Mouse (Mus musculus) MEL-GATA-1-ER (cell line): Measurements from ENCODE around the gene Golga4.

Experiments used
- DNase-seq: peaks from one replicate; pipeline ENCODE4 v3.0.0-alpha.2; 2012; ENCODE audit warnings: low read depth; ENCODE audit errors: extremely low read depth

The Golga4 gene

GRCm38 (mm10) chr9:118488896-118489578 lies 17.0 kb upstream of the Golga4 start:
- DNase-seq, result no peak

- DNase-seq, result peak; percentile 33
Measured at GRCm38 (mm10) chr9:118489579-118490019, 16.5 kb upstream of the Golga4 start.

- peak; percentile 30 for DNase-seq
Measured at GRCm38 (mm10) chr9:118491195-118491594, 14.9 kb upstream of the Golga4 start.

GRCm38 (mm10) chr9:118492932-118493698 lies 13.0 kb upstream of the Golga4 start:
- DNase-seq, result no peak

- no peak for DNase-seq
Measured at GRCm38 (mm10) chr9:118494106-118494505, 12.0 kb upstream of the Golga4 start.

- no peak for DNase-seq
Measured at GRCm38 (mm10) chr9:118495933-118496332, 10.1 kb upstream of the Golga4 start.

- DNase-seq, result no peak
Measured at GRCm38 (mm10) chr9:118496952-118497351, 9.1 kb upstream of the Golga4 start.

DNA sequence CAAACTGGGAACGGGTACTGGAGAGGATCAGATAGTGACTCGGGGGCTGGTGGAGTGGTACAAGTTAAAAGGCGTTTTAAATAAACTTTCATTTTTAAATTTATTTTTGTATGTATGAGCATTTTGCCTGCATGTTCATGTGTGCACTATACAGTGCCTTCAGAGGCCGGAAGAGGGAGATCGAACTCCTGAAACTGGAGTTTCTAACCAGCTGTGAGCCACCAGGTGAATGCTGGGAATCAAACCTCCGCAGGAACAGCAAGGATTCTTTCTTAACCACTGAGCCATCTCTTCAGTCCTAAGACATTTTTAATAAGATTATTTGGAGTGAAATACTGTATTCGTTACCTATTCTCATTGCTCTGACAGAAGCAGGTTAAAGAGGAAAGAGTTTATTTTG lies 8.0 kb upstream of the Golga4 start:
- no peak for DNase-seq

GRCm38 (mm10) chr9:118500963-118501362 lies 5.1 kb upstream of the Golga4 start:
- DNase-seq, result no peak

DNA sequence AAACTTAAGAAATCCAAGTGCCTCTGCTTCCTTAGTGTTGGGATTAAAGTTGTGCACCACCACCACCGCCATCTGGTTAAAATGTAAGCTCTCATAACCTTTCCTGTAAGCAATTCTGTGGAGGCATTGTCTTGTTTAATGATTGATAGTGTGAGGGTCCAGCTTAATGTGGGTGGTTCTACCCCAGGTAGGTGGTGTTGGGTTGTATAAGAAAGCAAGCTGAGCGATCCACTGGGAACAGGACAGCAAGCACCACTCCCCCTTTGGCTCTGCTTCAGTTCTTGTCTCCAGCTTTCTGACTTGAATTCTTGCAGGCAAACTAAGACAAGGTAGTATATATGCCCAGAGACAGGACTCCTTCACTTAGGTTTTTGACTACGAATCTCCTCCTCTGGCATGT lies 1.4 kb upstream of the Golga4 start:
- DNase-seq, result no peak

DNA sequence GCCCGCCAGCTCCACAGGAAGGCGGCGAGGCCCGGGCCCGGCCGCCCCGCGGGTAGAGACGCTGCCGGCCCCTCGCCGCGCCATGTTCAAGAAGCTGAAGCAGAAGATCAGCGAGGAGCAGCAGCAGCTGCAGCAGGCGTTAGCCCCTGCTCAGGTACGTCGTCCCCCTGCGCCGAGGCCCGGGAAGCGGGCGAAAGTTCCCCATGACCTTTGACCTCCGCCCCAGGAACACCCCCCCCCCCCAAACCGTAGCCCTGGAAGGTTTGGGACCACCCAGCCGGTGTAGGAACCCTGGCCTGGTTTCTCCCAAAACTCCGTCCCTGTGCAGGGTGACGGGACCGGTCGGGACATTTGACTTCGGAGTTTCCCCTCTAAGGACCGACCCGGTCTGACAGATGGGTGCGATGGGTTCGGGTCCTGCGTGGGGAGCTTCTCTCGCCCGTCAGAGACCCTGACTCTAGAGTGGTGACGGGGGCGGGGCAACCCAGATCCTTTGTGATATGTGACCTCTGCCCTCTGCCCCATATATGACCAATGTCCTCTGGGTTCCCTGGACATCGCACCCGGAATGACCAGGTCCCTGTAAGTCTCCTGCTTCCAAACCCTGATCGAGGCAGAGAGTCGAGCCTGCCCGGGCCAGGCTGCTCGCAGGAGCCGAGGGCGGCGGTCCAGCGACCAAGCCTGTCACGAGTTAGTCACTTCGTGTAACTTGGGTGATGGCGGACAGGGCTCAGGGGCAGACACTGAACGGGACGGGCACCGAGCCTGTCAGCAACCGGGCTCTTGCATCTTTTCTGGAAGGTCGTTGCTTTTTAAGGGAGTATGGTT lies 551 bp downstream of the Golga4 start:
- no peak for DNase-seq

- no peak for DNase-seq
Measured at GRCm38 (mm10) chr9:118507552-118507951, 1.5 kb downstream of the Golga4 start.

DNA sequence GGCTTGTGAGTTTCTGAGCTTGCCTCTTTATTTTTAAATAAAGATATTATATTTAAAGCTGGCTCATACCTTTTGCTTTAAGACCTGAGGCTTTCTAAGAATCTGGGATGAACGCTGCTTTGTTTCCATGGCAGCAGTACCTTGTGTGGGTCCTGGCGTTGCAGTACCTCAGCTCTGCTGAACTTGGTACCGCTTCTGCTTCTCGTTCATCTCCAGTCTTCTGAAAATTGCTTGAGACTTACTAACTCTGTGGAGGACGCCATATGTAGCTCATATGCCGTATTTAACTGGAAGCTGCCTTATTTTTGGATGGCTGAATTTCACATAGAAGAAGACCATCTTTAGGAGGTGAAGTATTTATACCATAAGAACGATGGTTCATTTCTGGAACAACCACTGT lies 2.5 kb downstream of the Golga4 start:
- no peak for DNase-seq

GRCm38 (mm10) chr9:118510941-118511690 lies 5.0 kb downstream of the Golga4 start:
- no peak for DNase-seq

DNA sequence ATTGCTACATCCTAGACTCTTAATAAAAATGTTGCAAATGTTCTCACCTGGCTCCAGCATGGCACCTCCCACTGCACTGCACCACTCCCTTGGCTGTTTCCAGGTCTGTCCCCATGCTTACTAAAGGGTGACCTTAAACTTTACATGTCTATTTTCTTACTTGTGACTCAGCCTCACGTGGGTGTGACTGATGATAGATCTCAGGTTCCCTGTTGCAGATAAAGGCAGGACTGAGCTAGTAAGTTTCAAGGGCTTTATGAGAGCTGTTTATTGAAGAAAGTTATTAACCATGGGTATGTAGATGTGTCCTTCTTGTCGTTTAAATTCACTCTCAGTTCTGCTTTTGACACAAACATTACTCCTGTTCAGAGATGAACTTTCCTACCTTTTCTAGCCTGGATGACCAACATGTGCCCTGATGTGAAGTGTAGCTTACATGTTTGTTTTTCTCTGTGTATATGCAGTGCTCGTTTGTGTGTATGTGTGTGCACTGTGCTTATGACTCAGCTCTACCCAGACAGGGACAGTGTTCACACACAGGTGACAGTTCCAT lies 6.7 kb downstream of the Golga4 start:
- DNase-seq, result no peak

DNA sequence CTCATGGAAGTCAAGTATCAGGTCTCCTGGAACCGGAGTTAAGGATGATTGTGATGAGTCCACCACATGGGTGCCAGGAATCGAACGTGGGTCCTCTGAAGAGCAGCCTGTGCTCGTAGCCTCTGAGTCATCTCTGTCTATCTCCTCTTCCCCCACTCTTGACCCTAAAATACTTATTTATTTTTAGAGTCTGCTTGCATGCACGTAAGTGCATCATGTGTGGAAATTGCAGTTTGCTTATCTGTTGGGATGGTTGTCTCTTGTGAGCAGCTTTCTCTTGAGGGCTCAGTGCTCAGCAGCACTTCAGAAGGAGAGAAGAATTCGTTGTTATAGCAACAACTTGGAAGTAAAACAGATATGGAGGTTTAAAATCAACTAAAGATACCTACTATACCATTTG lies 9.4 kb downstream of the Golga4 start:
- no peak for DNase-seq

DNA sequence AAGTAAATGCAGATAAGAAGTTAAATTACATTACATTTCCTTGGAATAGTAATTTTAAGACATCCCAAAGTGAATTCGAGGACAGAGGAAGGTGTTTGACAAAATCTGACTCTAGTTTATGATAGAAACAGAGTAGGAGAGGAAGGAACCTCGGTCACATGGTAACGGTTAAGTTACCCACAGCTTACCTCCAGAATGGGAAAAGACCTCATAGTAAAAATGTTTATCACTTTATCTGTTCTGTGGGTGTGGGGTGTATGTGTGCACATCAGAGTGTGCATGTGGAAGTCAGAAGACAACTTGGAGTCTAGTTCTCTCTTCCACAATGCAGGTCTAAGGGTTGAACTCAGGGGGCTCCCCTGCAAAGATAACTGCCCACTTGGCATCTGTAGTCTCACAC lies 10.1 kb downstream of the Golga4 start:
- no peak for DNase-seq

DNA sequence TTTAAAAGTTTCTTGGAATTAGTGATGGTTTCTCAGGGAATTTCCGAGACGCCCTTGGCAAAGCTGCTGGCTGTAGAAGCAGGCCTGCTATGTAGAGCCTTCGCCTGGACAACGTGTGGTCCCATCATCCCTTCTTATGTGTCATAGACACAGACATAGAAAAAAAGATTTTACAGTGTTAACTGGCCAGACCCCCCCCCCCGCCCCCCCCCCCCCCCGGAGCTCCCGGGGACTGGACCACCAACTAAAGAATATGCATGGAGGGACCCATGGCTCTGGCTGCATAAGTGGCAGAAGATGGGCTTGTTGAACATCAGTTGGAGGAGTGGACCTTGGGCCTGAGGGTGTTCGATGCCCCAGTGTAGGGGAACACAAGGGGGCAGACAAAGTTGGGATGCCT lies 11.6 kb downstream of the Golga4 start:
- DNase-seq, result no peak

- no peak for DNase-seq
Measured at GRCm38 (mm10) chr9:118519101-118519500, 13.0 kb downstream of the Golga4 start.

- DNase-seq, result no peak
Measured at GRCm38 (mm10) chr9:118520011-118520410, 13.9 kb downstream of the Golga4 start.

- DNase-seq, result no peak
Measured at GRCm38 (mm10) chr9:118520858-118521257, 14.8 kb downstream of the Golga4 start.
